Mouse (Mus musculus) myocyte (in vitro differentiated cells): ENCODE measurements around the gene Gm17428. TPM values are rescaled to one million over a fixed set of nuclear protein-coding genes. Genes with fewer than 3 reads are reported as not detected.
A peak's percentile ranks its signal among the peaks of the same experiment; 100 is the strongest.
"Not testable (repeated sequence)": the region's sequence is repeated elsewhere in the genome, so short reads cannot be mapped to it uniquely, and the experiment has no call there.

Experiments
- H3K27me3 ChIP-seq: one replicate; pipeline ENCODE4 v1.6.1; 2011; ENCODE audit not compliant: control insufficient read depth, insufficient read depth, insufficient read length
- H3K36me3 ChIP-seq: one replicate; pipeline ENCODE4 v1.6.1; 2011; ENCODE audit not compliant: control insufficient read depth, insufficient read depth
- H3K4me2 ChIP-seq: one replicate; pipeline ENCODE4 v1.6.1; 2011; ENCODE audit warnings: low read depth, control low read depth
- H3K4me3 ChIP-seq: one replicate; pipeline ENCODE4 v1.5.1; 2011; ENCODE audit warnings: mild to moderate bottlenecking, control low read depth, moderate library complexity
- H3K79me2 ChIP-seq: one replicate; pipeline ENCODE4 v1.6.1; 2011; ENCODE audit not compliant: control insufficient read depth, insufficient read depth
- H3ac ChIP-seq: one replicate; pipeline ENCODE4 v1.6.1; 2011; ENCODE audit not compliant: control insufficient read depth, insufficient read length
- CEBPB ChIP-seq: IDR thresholded peaks from 2 replicates; pipeline ENCODE4 v1.6.1; 2011; ENCODE audit warnings: mild to moderate bottlenecking, moderate library complexity; ENCODE audit not compliant: poor library complexity, insufficient read depth, severe bottlenecking
- E2F4 ChIP-seq: IDR thresholded peaks from one replicate; pipeline ENCODE4 v1.6.1; 2011; ENCODE audit warnings: mild to moderate bottlenecking, control low read depth, moderate library complexity; ENCODE audit not compliant: insufficient read depth
- MAX ChIP-seq: IDR thresholded peaks from one replicate; pipeline ENCODE4 v1.6.1; 2011; ENCODE audit warnings: low read depth, mild to moderate bottlenecking, control low read depth
- MYOD1 ChIP-seq, 3 experiments: IDR thresholded peaks; one replicate each; pipeline ENCODE4 v1.6.1; 2011; ENCODE audit warnings: control low read depth in 2 of 3, low read depth in 2 of 3, mild to moderate bottlenecking in 2 of 3, moderate library complexity in 1 of 3; ENCODE audit not compliant: insufficient read length in 2 of 3, control insufficient read depth in 1 of 3
- MYOG ChIP-seq, 3 experiments: IDR thresholded peaks; one replicate each; pipeline ENCODE4 v1.6.1; 2011; ENCODE audit warnings: control low read depth in 2 of 3, low read depth in 2 of 3, mild to moderate bottlenecking in 2 of 3; ENCODE audit not compliant: insufficient read length in 2 of 3, control insufficient read depth in 1 of 3, insufficient read depth in 1 of 3
- POLR2A ChIP-seq: IDR thresholded peaks from one replicate; pipeline ENCODE4 v1.6.1; 2011; ENCODE audit warnings: low read depth, mild to moderate bottlenecking, control low read depth, moderate library complexity; ENCODE audit not compliant: insufficient read length
- POLR2AphosphoS2 ChIP-seq: IDR thresholded peaks from one replicate; pipeline ENCODE4 v1.6.1; 2011; ENCODE audit warnings: low read depth, control low read depth; ENCODE audit not compliant: insufficient read length
- REST ChIP-seq: IDR thresholded peaks from one replicate; pipeline ENCODE4 v1.6.1; 2011; ENCODE audit warnings: mild to moderate bottlenecking, control low read depth, moderate library complexity; ENCODE audit not compliant: insufficient read depth, insufficient read length
- SRF ChIP-seq: IDR thresholded peaks from one replicate; pipeline ENCODE4 v1.6.1; 2011; ENCODE audit warnings: low read depth; ENCODE audit not compliant: control insufficient read depth, insufficient read length
- TCF12 ChIP-seq: IDR thresholded peaks from one replicate; pipeline ENCODE4 v1.6.1; 2011; ENCODE audit warnings: mild to moderate bottlenecking, control low read depth; ENCODE audit not compliant: poor library complexity, insufficient read depth, severe bottlenecking
- TCF3 ChIP-seq: IDR thresholded peaks from one replicate; pipeline ENCODE4 v1.6.1; 2011; ENCODE audit warnings: low read depth, control low read depth; ENCODE audit not compliant: insufficient read length
- USF1 ChIP-seq: IDR thresholded peaks from one replicate; pipeline ENCODE4 v1.6.1; 2011; ENCODE audit warnings: low read depth, mild to moderate bottlenecking, control low read depth, moderate library complexity
- polyA plus RNA-seq: library from polyadenylated mRNA; unstranded; fragments of >200 nt; fragmentation: generic; extraction: Trizol; gene quantifications from one replicate; pipeline ENCODE4 v1.2.1, GENCODE M21; 2012; ENCODE audit warnings: missing spikeins

Gene Gm17428
- polyA plus RNA-seq, 1 experiment: not detected

- Histone ChIP-seq H3K36me3 (no peaks in the 10 kb centered on the region), H3K27me3 (peaks cover 13% of the 10 kb centered on the region), H3ac (no peak overlapping the region), H3K79me2 (no peaks in the 10 kb centered on the region), H3K4me3 (no peak overlapping the region), H3K4me2 (no peak overlapping the region)
- TF ChIP-seq CEBPB (no peak), MYOD1 (IDR thresholded peaks at IDR 0.05; ENCODE audit: control insufficient read depth in 1 of 3, insufficient read length in 2 of 3, low read depth in 2 of 3) (peak in 1 of 3 experiments; percentile 26), MAX (no peak)
These were observed 18.9 kb downstream of the Gm17428 start for GRCm38 (mm10) chr14:54995457-54996138.

- Histone ChIP-seq H3K27me3 (peaks cover 10% of the 10 kb centered on the region), H3ac (no peak overlapping the region), H3K79me2 (no peaks in the 10 kb centered on the region), H3K4me2 (peak overlapping the region; percentile 56), H3K36me3 (no peaks in the 10 kb centered on the region), H3K4me3 (no peak overlapping the region)
- no peak for TF ChIP-seq CEBPB
- TF ChIP-seq E2F4: no peak
- TF ChIP-seq TCF3: no peak
- TF ChIP-seq POLR2A: peak; percentile 27
- no peak for TF ChIP-seq REST
- TF ChIP-seq MAX: no peak
- no peak for TF ChIP-seq POLR2AphosphoS2
- peak in 1 of 3 experiments; percentile 17 for TF ChIP-seq MYOG (IDR thresholded peaks at IDR 0.05; ENCODE audit: control insufficient read depth in 1 of 3, insufficient read depth in 1 of 3, insufficient read length in 2 of 3, low read depth in 2 of 3)
- TF ChIP-seq SRF: peak; percentile 91
- TF ChIP-seq MYOD1 (IDR thresholded peaks at IDR 0.05; ENCODE audit: control insufficient read depth in 1 of 3, insufficient read length in 2 of 3, low read depth in 2 of 3): peak in 1 of 3 experiments; percentile 19
- no peak for TF ChIP-seq USF1
- no peak for TF ChIP-seq TCF12
These were observed 20.1 kb downstream of the Gm17428 start for GRCm38 (mm10) chr14:54996793-54997192.

GRCm38 (mm10) chr14:54997297-54997696, 20.6 kb downstream of the Gm17428 start:
- H3K4me2 ChIP-seq: peak overlapping the region; percentile 56
- H3K4me3 ChIP-seq: no peak overlapping the region
- TF ChIP-seq MYOG (IDR thresholded peaks at IDR 0.05; ENCODE audit: control insufficient read depth in 1 of 3, insufficient read depth in 1 of 3, insufficient read length in 2 of 3, low read depth in 2 of 3) (peak in 2 of 3 experiments; percentile 31 to 59), MYOD1 (IDR thresholded peaks at IDR 0.05; ENCODE audit: control insufficient read depth in 1 of 3, insufficient read length in 2 of 3, low read depth in 2 of 3) (peak; percentile 73 to 83 (median 76)), REST (no peak), TCF12 (peak; percentile 56), USF1 (no peak), SRF (no peak), MAX (no peak), POLR2A (no peak), CEBPB (no peak), POLR2AphosphoS2 (no peak), TCF3 (no peak), E2F4 (no peak)
- H3ac ChIP-seq: no peak overlapping the region
- H3K36me3 ChIP-seq: no peaks in the 10 kb centered on the region
- peaks cover 5% of the 10 kb centered on the region for H3K27me3 ChIP-seq
- H3K79me2 ChIP-seq: no peaks in the 10 kb centered on the region

- Histone ChIP-seq H3K27me3 (no peaks in the 10 kb centered on the region), H3K79me2 (no peaks in the 10 kb centered on the region), H3K36me3 (no peaks in the 10 kb centered on the region), H3K4me2 (no peak overlapping the region), H3ac (no peak overlapping the region), H3K4me3 (no peak overlapping the region)
- TF ChIP-seq REST (no peak), POLR2AphosphoS2 (no peak), CEBPB (no peak)
These were observed 21.9 kb downstream of the Gm17428 start for GRCm38 (mm10) chr14:54998680-54999079.

GRCm38 (mm10) chr14:54999868-55000267, 23.1 kb downstream of the Gm17428 start:
- H3K4me2 ChIP-seq, H3ac ChIP-seq, H3K79me2 ChIP-seq, H3K36me3 ChIP-seq, H3K27me3 ChIP-seq, H3K4me3 ChIP-seq: not testable (repeated sequence)

GRCm38 (mm10) chr14:55000814-55001213, 24.1 kb downstream of the Gm17428 start:
- no peaks in the 10 kb centered on the region for H3K36me3 ChIP-seq
- H3ac ChIP-seq: no peak overlapping the region
- H3K4me3 ChIP-seq: no peak overlapping the region
- H3K79me2 ChIP-seq: no peaks in the 10 kb centered on the region
- no peak for TF ChIP-seq POLR2A
- TF ChIP-seq REST: no peak
- TF ChIP-seq USF1: no peak
- no peak for TF ChIP-seq MYOG (IDR thresholded peaks at IDR 0.05; ENCODE audit: control insufficient read depth in 1 of 3, insufficient read depth in 1 of 3, insufficient read length in 2 of 3, low read depth in 2 of 3)
- TF ChIP-seq SRF: no peak
- no peak for TF ChIP-seq TCF12
- no peak for TF ChIP-seq POLR2AphosphoS2
- TF ChIP-seq TCF3: no peak
- TF ChIP-seq MAX: no peak
- TF ChIP-seq CEBPB: no peak
- no peak for TF ChIP-seq MYOD1 (IDR thresholded peaks at IDR 0.05; ENCODE audit: control insufficient read depth in 1 of 3, insufficient read length in 2 of 3, low read depth in 2 of 3)
- TF ChIP-seq E2F4: no peak
- H3K4me2 ChIP-seq: no peak overlapping the region
- no peaks in the 10 kb centered on the region for H3K27me3 ChIP-seq
